Mouse (Mus musculus): ENCODE measurements around the gene Tpst2. TPM values are rescaled to one million over a fixed set of nuclear protein-coding genes. Genes with fewer than 3 reads are reported as not detected.

Tpst2 gene
- 157 TPM for polyA plus RNA-seq (2017; shearing (Covaris generic))

DNA sequence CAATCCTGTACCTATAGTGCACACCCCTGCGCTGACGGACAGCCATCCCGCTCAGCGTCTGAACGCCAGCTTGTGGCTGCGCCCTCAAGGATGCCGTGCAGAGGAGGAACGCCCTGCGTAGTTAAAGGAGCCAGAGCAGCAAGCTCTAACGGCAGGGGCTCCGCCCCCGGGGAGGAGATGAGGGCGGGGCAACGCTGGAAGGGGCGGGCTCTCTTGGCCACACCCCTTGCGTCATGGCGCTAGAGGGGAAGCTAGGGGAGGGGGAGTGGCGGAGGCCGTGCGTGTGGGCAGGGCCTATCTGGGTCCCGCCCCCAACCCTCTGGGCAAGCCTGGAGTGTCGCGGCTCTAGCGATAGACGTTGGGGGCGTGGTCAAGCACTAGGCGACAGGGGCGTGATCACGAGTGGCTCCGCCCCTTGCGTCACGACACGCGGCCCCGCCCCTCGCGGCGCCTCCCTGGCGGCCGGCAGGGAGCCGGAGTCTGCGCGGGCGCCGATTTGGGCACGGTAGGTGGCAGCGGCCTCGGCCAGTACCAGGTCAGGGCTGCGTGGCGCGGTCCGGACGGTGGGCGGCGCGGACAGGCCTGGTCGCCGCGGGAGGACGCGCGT lies at the start of gene Tpst2:
Tpst2 (plus strand) TSS at position 425 of the 607 bp plus-strand sequence.

GRCm38 (mm10) chr5:112252400-112252799 lies 24.1 kb upstream of the Tpst2 start, which contains the start of gene Cryba4:
Gene Cryba4, minus strand, starts transcription at chr5:112252518.

GRCm38 (mm10) chr5:112255426-112255825 lies 21.1 kb upstream of the Tpst2 start, which contains the start of gene Crybb1:
Gene Crybb1, plus strand, starts transcription at chr5:112255815.

GRCm38 (mm10) chr5:112325546-112326445 lies 49.3 kb downstream of the Tpst2 start, which contains the start of gene Tfip11:
Gene Tfip11, plus strand, starts transcription at chr5:112326358.

DNA sequence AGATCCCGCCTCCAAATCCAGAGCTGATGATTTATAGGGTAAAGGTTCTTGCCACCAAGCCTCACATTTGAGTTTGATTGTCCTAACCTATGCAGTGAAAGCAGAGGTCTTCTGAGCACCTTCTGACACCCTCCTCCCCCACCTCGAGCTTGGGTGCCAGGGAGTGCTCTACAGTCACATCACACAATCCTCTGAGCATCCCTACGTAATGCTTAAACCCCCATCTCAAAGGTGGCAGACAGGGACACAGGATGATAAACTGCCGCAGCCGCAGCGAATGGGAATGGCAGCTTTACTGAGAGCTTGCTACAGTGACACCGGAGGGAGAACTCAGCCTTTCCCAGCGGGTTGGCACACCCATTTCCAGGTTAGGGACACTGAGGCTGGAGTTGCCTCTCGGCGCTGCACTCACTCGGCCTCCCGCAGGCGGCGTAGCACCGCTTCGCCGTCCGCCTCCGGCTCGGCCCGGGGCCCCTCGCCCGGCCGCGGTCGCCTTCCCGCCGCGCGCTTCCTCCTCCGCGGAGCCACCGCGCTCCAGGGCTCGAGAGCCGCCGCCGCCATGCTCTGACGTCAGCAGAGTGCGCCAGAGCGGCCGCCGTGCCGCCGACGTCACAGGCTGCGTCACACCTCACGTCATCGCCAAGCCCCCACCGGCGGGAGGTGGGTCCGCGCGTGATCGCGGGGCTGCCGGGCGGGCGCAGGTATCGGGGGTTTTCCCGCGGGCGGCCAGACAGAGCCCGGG lies 66.1 kb downstream of the Tpst2 start, which contains the start of the genes Srrd and Hps4:
Srrd (minus strand) TSS at position 578 of the 742 bp plus-strand sequence.
Hps4 (plus strand) TSS at position 621 of the 742 bp plus-strand sequence.

GRCm38 (mm10) chr5:112355910-112356309 lies 79.4 kb downstream of the Tpst2 start, which contains the start of gene Gm6583:
Gene Gm6583, minus strand, starts transcription at chr5:112356033.

Other genes with a start within 250 kb of the Tpst2 start
- not detected for gene Cryba4, start 24.2 kb upstream of the Tpst2 start, polyA plus RNA-seq (2017; shearing (Covaris generic))
- gene Crybb1, start 20.9 kb upstream of the Tpst2 start, polyA plus RNA-seq (2017; shearing (Covaris generic)): not detected
- 37.1 TPM for gene Tfip11, start 49.7 kb downstream of the Tpst2 start, polyA plus RNA-seq (2017; shearing (Covaris generic))
- gene Srrd, start 66.3 kb downstream of the Tpst2 start, polyA plus RNA-seq (2017; shearing (Covaris generic)): 37.5 TPM
- gene Hps4, start 66.4 kb downstream of the Tpst2 start, polyA plus RNA-seq (2017; shearing (Covaris generic)): 21.8 TPM
- 0.13 TPM for gene Gm6583, start 79.3 kb downstream of the Tpst2 start, polyA plus RNA-seq (2017; shearing (Covaris generic))
- gene Asphd2, start 118.2 kb downstream of the Tpst2 start, polyA plus RNA-seq (2017; shearing (Covaris generic)): 0.26 TPM
- gene Gm6588, start 172.7 kb downstream of the Tpst2 start, polyA plus RNA-seq (2017; shearing (Covaris generic)): not detected

Measured in CD4-positive, CD25-positive, alpha-beta regulatory T cell (primary cell).